Mouse (Mus musculus) large intestine, adult 2 months (tissue): Measurements from ENCODE around the gene Gm20503. TPM values are rescaled to one million over a fixed set of nuclear protein-coding genes. Genes with fewer than 3 reads are reported as not detected.

Experiments
- DNase-seq: peaks from one replicate; pipeline ENCODE4 v3.0.0-alpha.2; 2012; ENCODE audit warnings: low read depth, low spot score
- WGBS: fragments of 180-500 bp; shearing (Covaris S2); methylation state at CpG from one replicate; pipeline ENCODE4 v1.1.7; 2018; 5-methylcytosine and 5-hydroxymethylcytosine counted together
- polyA plus RNA-seq: library from polyadenylated mRNA; depleted of rRNA; stranded (reverse); fragments of >200 nt; gene quantifications from 2 replicates; pipeline ENCODE4 v1.2.3, GENCODE M21; 2012; rRNA removed

Gm20503 gene
- polyA plus RNA-seq, 1 experiment, result not detected

- WGBS, result 85% methylated on average over 3 of the region's 3 CpGs
- no peak for DNase-seq
These were observed 54.9 kb downstream of the Gm20503 start for GRCm38 (mm10) chr4:59057929-59058328.

GRCm38 (mm10) chr4:59062526-59062925, 59.5 kb downstream of the Gm20503 start:
- DNase-seq, result no peak
- 81% methylated on average over 12 of the region's 12 CpGs for WGBS

GRCm38 (mm10) chr4:59069276-59069675, 66.3 kb downstream of the Gm20503 start:
- 60% methylated on average over 3 of the region's 3 CpGs for WGBS
- no peak for DNase-seq

GRCm38 (mm10) chr4:59083430-59083829, 80.4 kb downstream of the Gm20503 start:
- WGBS, result 60% methylated on average over 2 of the region's 2 CpGs
- no peak for DNase-seq

- DNase-seq, result no peak
- WGBS, result 53% methylated on average over 1 of the region's 1 CpGs
These were observed 86.4 kb downstream of the Gm20503 start for GRCm38 (mm10) chr4:59089391-59089790.

Other genes starting within 250 kb of the Gm20503 start
- gene Olfr267, start 215.5 kb upstream of the Gm20503 start, polyA plus RNA-seq, result 0.11 TPM in 1 of 2 replicates, not detected in the other
- gene Ecpas, start 90.5 kb upstream of the Gm20503 start, polyA plus RNA-seq, result 6.2 and 15.2 TPM in 2 replicates
- 0.02 TPM in 1 of 2 replicates, not detected in the other for gene Zkscan16, start 59.6 kb upstream of the Gm20503 start, polyA plus RNA-seq
- gene Ptgr1, start 16.1 kb upstream of the Gm20503 start, polyA plus RNA-seq, result 10.5 and 22.4 TPM in 2 replicates
- gene Dnajc25, start 8.1 kb upstream of the Gm20503 start, polyA plus RNA-seq, result 2.4 and 4.0 TPM in 2 replicates
- 13.0 and 15.0 TPM in 2 replicates for gene Gng10, start 31.9 kb downstream of the Gm20503 start, polyA plus RNA-seq
- 0.04 TPM in 1 of 2 replicates, not detected in the other for gene AI481877, start 135.8 kb downstream of the Gm20503 start, polyA plus RNA-seq
- gene Ugcg, start 186.0 kb downstream of the Gm20503 start, polyA plus RNA-seq, result 31.0 and 47.8 TPM in 2 replicates